Mouse (Mus musculus) splenic B cell, adult 2 months (primary cell): ENCODE measurements around the gene Efs.
A peak's percentile ranks its signal among the peaks of the same experiment; 100 is the strongest.

Experiments used
- DNase-seq: peaks from one replicate; pipeline ENCODE4 v3.0.0-alpha.2; 2011; ENCODE audit warnings: low read depth, low spot score
- H3K27me3 ChIP-seq: 2 replicates; pipeline ENCODE4 v1.6.1; 2012; ENCODE audit warnings: mild to moderate bottlenecking, low read length, moderate library complexity, mixed read lengths; ENCODE audit not compliant: control insufficient read depth, poor library complexity, insufficient read depth, severe bottlenecking
- H3K36me3 ChIP-seq: 2 replicates; pipeline ENCODE4 v1.6.1; 2012; ENCODE audit warnings: mild to moderate bottlenecking, low read length, moderate library complexity, mixed read lengths; ENCODE audit not compliant: control insufficient read depth, poor library complexity, insufficient read depth, severe bottlenecking

Efs gene

GRCm38 (mm10) chr14:54913343-54913742 is 12.6 kb downstream of the Efs start:
- Histone ChIP-seq H3K27me3 (no peaks in the 10 kb centered on the region), H3K36me3 (no peaks in the 10 kb centered on the region)
- DNase-seq: no peak

- peak; percentile 49 for DNase-seq
- Histone ChIP-seq H3K36me3 (no peaks in the 10 kb centered on the region), H3K27me3 (no peaks in the 10 kb centered on the region)
Measured at GRCm38 (mm10) chr14:54912886-54913285, 13.0 kb downstream of the Efs start, which contains the start of gene Slc22a17. Gene Slc22a17 (minus strand): TSS chr14:54913132.

DNA sequence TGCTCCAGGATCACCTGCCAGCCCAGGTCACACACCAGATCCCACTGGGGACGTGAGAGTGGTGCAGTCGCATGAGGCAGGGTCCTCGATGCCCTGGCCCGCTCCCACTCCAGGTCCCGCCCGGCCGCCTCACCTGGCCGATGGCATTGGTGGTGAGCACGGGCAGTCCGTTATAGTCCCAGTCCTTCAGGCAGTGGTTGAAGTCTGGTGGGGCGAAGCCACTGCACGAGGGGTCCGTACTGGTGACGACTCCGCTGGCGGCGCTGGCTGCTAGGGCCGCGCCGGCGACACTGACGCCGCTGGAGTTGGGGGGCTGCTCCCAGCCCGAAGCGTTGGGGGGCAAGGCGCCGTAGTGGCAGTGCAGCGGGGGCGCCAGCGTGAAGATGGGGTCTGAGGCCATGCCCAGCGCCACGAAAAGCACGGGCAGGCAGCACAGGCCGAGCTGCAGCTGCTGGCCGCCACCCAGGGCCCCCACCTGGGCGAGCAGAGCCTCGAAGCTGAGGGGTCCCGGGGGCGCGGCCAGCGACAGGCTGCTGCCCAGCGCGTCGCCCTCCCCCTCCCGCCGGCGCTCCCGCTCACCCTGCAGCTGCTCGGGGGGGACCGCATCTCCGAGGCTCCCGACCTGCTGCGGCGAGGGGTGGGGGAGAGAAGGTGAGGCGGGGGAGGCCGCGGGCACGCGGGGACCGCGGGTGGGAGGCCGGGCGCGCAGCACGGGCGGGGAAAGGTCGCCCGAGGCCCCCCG is 13.6 kb downstream of the Efs start:
- no peak for DNase-seq
- H3K27me3 ChIP-seq: no peaks in the 10 kb centered on the region

DNA sequence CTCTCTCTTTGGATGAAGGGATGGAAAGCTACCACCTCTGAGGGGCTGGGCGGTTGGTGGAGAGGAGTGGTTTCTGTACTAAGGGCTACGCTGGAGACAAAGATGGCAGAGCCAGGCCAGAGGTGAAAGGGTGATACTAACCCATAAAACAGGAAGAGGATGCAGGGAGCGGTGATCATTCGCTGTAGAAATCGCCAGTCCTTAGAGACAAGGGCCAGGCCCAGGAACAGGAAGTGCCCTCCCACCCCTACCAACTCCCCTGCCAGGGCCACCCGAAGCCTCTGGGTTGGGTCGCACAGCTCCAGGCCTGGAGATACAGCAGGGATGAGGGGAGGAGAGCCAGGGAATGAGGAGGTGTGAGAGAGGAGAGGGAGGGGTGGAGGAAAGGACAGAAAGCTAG is 17.2 kb downstream of the Efs start:
- no peaks in the 10 kb centered on the region for H3K27me3 ChIP-seq
- no peaks in the 10 kb centered on the region for H3K36me3 ChIP-seq
- no peak for DNase-seq

More for the DNA sequence above, 13.6 kb downstream of the Efs start:
- no peaks in the 10 kb centered on the region for H3K36me3 ChIP-seq

GRCm38 (mm10) chr14:54903641-54904040 is 22.3 kb downstream of the Efs start:
- no peaks in the 10 kb centered on the region for H3K36me3 ChIP-seq
- no peak for DNase-seq
- H3K27me3 ChIP-seq: no peaks in the 10 kb centered on the region

- peak; percentile 79 for DNase-seq
- Histone ChIP-seq H3K27me3 (no peaks in the 10 kb centered on the region), H3K36me3 (peaks cover 10% of the 10 kb centered on the region)
Measured at GRCm38 (mm10) chr14:54900383-54900782, 25.5 kb downstream of the Efs start.

DNA sequence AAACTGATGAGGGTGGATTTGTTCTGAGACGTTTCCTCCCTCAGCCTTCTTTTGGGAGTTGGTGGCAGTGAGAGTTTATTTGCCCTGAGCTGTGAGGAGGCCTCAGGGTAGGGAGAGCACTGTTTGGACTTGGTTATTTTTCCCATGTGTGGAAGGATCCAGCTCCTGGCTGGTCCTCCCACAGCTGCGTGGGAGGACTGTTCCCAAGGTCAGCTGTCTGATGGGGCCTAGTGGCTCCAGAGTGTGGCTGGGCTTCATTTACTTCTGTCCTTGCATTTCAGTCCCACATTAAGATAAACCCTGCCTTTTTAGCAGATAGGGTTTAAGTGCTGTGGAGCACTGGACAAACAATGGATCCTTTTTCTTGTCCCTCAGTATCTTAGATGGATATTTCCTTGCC is 28.5 kb downstream of the Efs start:
- peaks cover 10% of the 10 kb centered on the region for H3K36me3 ChIP-seq
- H3K27me3 ChIP-seq: no peaks in the 10 kb centered on the region
- no peak for DNase-seq

DNA sequence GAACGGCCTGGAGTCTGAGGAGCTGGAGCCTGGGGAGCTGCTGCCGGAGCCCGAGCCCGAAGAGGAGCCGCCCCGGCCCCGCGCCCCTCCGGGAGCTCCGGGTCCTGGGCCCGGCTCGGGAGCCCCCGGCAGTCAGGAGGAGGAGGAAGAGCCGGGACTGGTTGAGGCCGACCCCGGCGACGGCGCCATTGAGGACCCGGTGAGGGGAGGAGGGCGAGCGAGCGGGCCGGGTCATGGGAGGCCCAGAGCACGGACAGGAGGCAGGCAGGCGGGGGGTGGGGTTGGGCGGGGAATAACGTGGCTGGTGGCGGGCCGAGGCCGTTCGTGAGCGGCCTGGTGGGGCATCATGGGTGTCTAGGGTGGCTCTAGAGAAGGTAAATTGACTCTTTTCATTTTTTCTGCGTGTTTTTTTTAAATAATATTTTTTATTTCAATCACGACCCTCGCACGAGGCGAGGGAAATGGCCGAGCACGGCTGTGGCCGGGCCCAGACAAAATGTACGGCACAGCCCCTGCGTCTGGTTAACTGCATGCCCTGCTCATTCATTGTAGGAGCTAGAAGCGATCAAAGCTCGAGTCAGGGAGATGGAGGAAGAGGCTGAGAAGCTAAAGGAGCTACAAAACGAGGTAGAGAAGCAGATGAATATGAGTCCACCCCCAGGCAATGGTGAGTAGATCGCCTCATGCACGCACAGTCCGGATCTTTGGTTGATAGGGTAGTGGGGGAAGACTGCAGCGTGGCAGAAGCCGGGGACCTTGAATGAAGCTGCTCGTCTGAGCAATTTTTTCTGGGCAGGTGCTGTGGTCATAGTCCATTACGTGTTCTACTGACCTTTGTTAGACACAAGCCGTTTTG is 31.4 kb downstream of the Efs start:
- Histone ChIP-seq H3K36me3 (peaks cover 10% of the 10 kb centered on the region), H3K27me3 (no peaks in the 10 kb centered on the region)
- peak; percentile 61 for DNase-seq

DNA sequence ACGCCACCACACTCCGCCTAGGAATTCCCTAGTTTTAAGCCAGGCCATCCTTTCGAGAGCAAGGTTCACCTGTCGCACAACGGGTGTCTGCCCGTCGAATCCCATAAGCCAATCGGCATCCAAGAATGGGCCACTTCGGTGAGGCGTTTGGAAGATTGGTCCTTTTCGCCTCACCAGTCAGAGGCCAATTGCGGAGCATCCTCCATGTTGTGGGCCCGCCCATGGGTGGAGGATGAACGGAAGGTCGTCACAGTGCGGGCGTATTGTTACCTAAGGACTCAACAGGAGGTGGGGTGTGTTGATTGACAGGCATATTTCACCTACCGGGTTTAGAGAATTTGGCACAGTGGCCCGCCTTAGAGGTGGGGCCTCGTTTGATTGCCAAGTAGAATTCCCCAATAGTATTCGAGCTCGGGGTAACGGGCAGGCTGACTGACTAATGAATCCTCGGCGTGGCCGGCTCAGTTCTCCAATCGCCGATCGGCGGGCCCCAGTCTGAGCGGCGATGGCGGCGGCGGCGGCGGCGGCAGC is 32.2 kb downstream of the Efs start:
- peaks cover 10% of the 10 kb centered on the region for H3K36me3 ChIP-seq
- DNase-seq: peak; percentile 99
- H3K27me3 ChIP-seq: no peaks in the 10 kb centered on the region

GRCm38 (mm10) chr14:54892200-54892599 is 33.7 kb downstream of the Efs start, which contains the start of gene Pabpn1:
Gene Pabpn1 (plus strand): TSS chr14:54892500.
- Histone ChIP-seq H3K27me3 (no peaks in the 10 kb centered on the region), H3K36me3 (peaks cover 1% of the 10 kb centered on the region; the same call in 1 of the 2 replicates)
- no peak for DNase-seq

DNA sequence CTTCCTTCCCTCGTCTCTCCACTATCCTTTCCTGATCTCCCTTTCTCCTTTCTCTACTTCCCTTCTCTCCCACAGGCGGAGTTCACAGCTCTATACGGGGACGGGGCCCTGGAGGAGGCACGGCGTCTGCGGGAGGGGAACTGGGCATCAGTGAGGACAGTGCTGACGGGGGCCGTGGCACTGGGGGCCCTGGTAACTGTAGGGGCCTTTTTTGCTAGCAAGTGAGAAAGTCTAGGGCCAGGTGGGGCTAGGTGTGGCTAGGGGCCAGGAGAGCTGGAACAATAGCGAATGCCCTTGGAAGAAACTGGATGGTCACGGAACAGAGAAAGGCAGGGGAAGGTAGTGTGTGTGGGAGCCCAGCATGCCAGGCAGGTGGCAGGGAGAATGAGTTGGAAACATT is 40.6 kb downstream of the Efs start:
- H3K36me3 ChIP-seq: no peaks in the 10 kb centered on the region
- DNase-seq: no peak

GRCm38 (mm10) chr14:54884022-54884712 is 41.8 kb downstream of the Efs start:
- Histone ChIP-seq H3K36me3 (no peaks in the 10 kb centered on the region), H3K27me3 (no peaks in the 10 kb centered on the region)
- DNase-seq: peak; percentile 36

More for the DNA sequence above, 40.6 kb downstream of the Efs start:
- no peaks in the 10 kb centered on the region for H3K27me3 ChIP-seq

- no peaks in the 10 kb centered on the region for H3K27me3 ChIP-seq
- H3K36me3 ChIP-seq: no peaks in the 10 kb centered on the region
- DNase-seq: peak; percentile 35
Measured at GRCm38 (mm10) chr14:54883154-54884021, 42.5 kb downstream of the Efs start, which contains the start of the genes Bcl2l2 and Gm20521. Gene Bcl2l2 (plus strand): TSS chr14:54883377. Gene Gm20521 (plus strand): TSS chr14:54883441.
